Mouse (Mus musculus): ENCODE measurements around the gene Ccdc69. TPM values are rescaled to one million over a fixed set of nuclear protein-coding genes. Genes with fewer than 3 reads are reported as not detected.
A peak's percentile ranks its signal among the peaks of the same experiment; 100 is the strongest.

Ccdc69 gene
- polyA plus RNA-seq, 1 experiment = 0.11 TPM

GRCm38 (mm10) chr11:55025896-55026295 lies 52.0 kb downstream of the Ccdc69 start:
- Histone ChIP-seq H3K79me2 (ENCODE audit: control insufficient read depth, insufficient read depth) (peaks cover 100% of the 10 kb centered on the region), H3K4me2 (ENCODE audit: low read depth) (no peak overlapping the region), H3ac (ENCODE audit: control insufficient read depth, insufficient read length) (no peak overlapping the region), H3K4me3 (no peak overlapping the region), H3K27me3 (ENCODE audit: control insufficient read depth, insufficient read depth, insufficient read length) (no peaks in the 10 kb centered on the region), H3K36me3 (ENCODE audit: control insufficient read depth, insufficient read depth) (peaks cover 30% of the 10 kb centered on the region)
- TF ChIP-seq MYOG (IDR thresholded peaks at IDR 0.05; ENCODE audit: control insufficient read depth in 1 of 3, insufficient read depth in 1 of 3, insufficient read length in 2 of 3, low read depth in 2 of 3) = no peak
- no peak for TF ChIP-seq MAX (IDR thresholded peaks at IDR 0.05; ENCODE audit: low read depth)
- no peak for TF ChIP-seq SRF (IDR thresholded peaks at IDR 0.05; ENCODE audit: control insufficient read depth, insufficient read length, low read depth)
- TF ChIP-seq TCF3 (IDR thresholded peaks at IDR 0.05; ENCODE audit: insufficient read length, low read depth) = no peak
- no peak for TF ChIP-seq MYOD1 (IDR thresholded peaks at IDR 0.05; ENCODE audit: control insufficient read depth in 1 of 3, insufficient read length in 2 of 3, low read depth in 2 of 3)
- no peak for TF ChIP-seq USF1 (IDR thresholded peaks at IDR 0.05; ENCODE audit: low read depth)
- no peak for TF ChIP-seq POLR2A (IDR thresholded peaks at IDR 0.05; ENCODE audit: insufficient read length, low read depth)

- TF ChIP-seq CEBPB (IDR thresholded peaks at IDR 0.05; ENCODE audit: insufficient read depth, poor library complexity, severe bottlenecking) (no peak), POLR2AphosphoS2 (IDR thresholded peaks at IDR 0.05; ENCODE audit: insufficient read length, low read depth) (no peak), E2F4 (IDR thresholded peaks at IDR 0.05; ENCODE audit: insufficient read depth) (no peak), SRF (IDR thresholded peaks at IDR 0.05; ENCODE audit: control insufficient read depth, insufficient read length, low read depth) (no peak), REST (IDR thresholded peaks at IDR 0.05; ENCODE audit: insufficient read depth, insufficient read length) (no peak), USF1 (IDR thresholded peaks at IDR 0.05; ENCODE audit: low read depth) (no peak), TCF3 (IDR thresholded peaks at IDR 0.05; ENCODE audit: insufficient read length, low read depth) (no peak), MAX (IDR thresholded peaks at IDR 0.05; ENCODE audit: low read depth) (no peak), POLR2A (IDR thresholded peaks at IDR 0.05; ENCODE audit: insufficient read length, low read depth) (no peak)
- Histone ChIP-seq H3K36me3 (ENCODE audit: control insufficient read depth, insufficient read depth) (peaks cover 31% of the 10 kb centered on the region), H3K4me3 (no peak overlapping the region), H3ac (ENCODE audit: control insufficient read depth, insufficient read length) (no peak overlapping the region), H3K27me3 (ENCODE audit: control insufficient read depth, insufficient read depth, insufficient read length) (no peaks in the 10 kb centered on the region), H3K79me2 (ENCODE audit: control insufficient read depth, insufficient read depth) (peaks cover 92% of the 10 kb centered on the region), H3K4me2 (ENCODE audit: low read depth) (peak overlapping the region; percentile 28)
Measured at GRCm38 (mm10) chr11:55023583-55023982, 54.3 kb downstream of the Ccdc69 start.

GRCm38 (mm10) chr11:55023049-55023564 lies 54.8 kb downstream of the Ccdc69 start:
- H3K4me2 ChIP-seq (ENCODE audit: low read depth) = peak overlapping the region; percentile 28
- no peak overlapping the region for H3K4me3 ChIP-seq
- TF ChIP-seq USF1 (IDR thresholded peaks at IDR 0.05; ENCODE audit: low read depth) (no peak), SRF (IDR thresholded peaks at IDR 0.05; ENCODE audit: control insufficient read depth, insufficient read length, low read depth) (no peak), POLR2A (IDR thresholded peaks at IDR 0.05; ENCODE audit: insufficient read length, low read depth) (no peak), E2F4 (IDR thresholded peaks at IDR 0.05; ENCODE audit: insufficient read depth) (no peak)
- peaks cover 30% of the 10 kb centered on the region for H3K36me3 ChIP-seq (ENCODE audit: control insufficient read depth, insufficient read depth)
- H3ac ChIP-seq (ENCODE audit: control insufficient read depth, insufficient read length) = no peak overlapping the region
- H3K79me2 ChIP-seq (ENCODE audit: control insufficient read depth, insufficient read depth) = peaks cover 88% of the 10 kb centered on the region
- H3K27me3 ChIP-seq (ENCODE audit: control insufficient read depth, insufficient read depth, insufficient read length) = no peaks in the 10 kb centered on the region

- Histone ChIP-seq H3K4me3 (no peak overlapping the region), H3K79me2 (ENCODE audit: control insufficient read depth, insufficient read depth) (peaks cover 82% of the 10 kb centered on the region), H3K36me3 (ENCODE audit: control insufficient read depth, insufficient read depth) (peaks cover 30% of the 10 kb centered on the region), H3K4me2 (ENCODE audit: low read depth) (peak overlapping the region; percentile 28), H3K27me3 (ENCODE audit: control insufficient read depth, insufficient read depth, insufficient read length) (no peaks in the 10 kb centered on the region), H3ac (ENCODE audit: control insufficient read depth, insufficient read length) (no peak overlapping the region)
- no peak for TF ChIP-seq POLR2A (IDR thresholded peaks at IDR 0.05; ENCODE audit: insufficient read length, low read depth)
- no peak for TF ChIP-seq MYOD1 (IDR thresholded peaks at IDR 0.05; ENCODE audit: control insufficient read depth in 1 of 3, insufficient read length in 2 of 3, low read depth in 2 of 3)
- no peak for TF ChIP-seq POLR2AphosphoS2 (IDR thresholded peaks at IDR 0.05; ENCODE audit: insufficient read length, low read depth)
- TF ChIP-seq TCF12 (IDR thresholded peaks at IDR 0.05; ENCODE audit: insufficient read depth, poor library complexity, severe bottlenecking) = no peak
- no peak for TF ChIP-seq CEBPB (IDR thresholded peaks at IDR 0.05; ENCODE audit: insufficient read depth, poor library complexity, severe bottlenecking)
- TF ChIP-seq MYOG (IDR thresholded peaks at IDR 0.05; ENCODE audit: control insufficient read depth in 1 of 3, insufficient read depth in 1 of 3, insufficient read length in 2 of 3, low read depth in 2 of 3) = no peak
- TF ChIP-seq E2F4 (IDR thresholded peaks at IDR 0.05; ENCODE audit: insufficient read depth) = no peak
- no peak for TF ChIP-seq REST (IDR thresholded peaks at IDR 0.05; ENCODE audit: insufficient read depth, insufficient read length)
- TF ChIP-seq TCF3 (IDR thresholded peaks at IDR 0.05; ENCODE audit: insufficient read length, low read depth) = no peak
- TF ChIP-seq SRF (IDR thresholded peaks at IDR 0.05; ENCODE audit: control insufficient read depth, insufficient read length, low read depth) = no peak
- TF ChIP-seq USF1 (IDR thresholded peaks at IDR 0.05; ENCODE audit: low read depth) = no peak
Measured at GRCm38 (mm10) chr11:55022508-55022907, 55.4 kb downstream of the Ccdc69 start.

GRCm38 (mm10) chr11:55021859-55022258 lies 56.1 kb downstream of the Ccdc69 start:
- Histone ChIP-seq H3K4me3 (no peak overlapping the region), H3ac (ENCODE audit: control insufficient read depth, insufficient read length) (no peak overlapping the region), H3K27me3 (ENCODE audit: control insufficient read depth, insufficient read depth, insufficient read length) (no peaks in the 10 kb centered on the region), H3K36me3 (ENCODE audit: control insufficient read depth, insufficient read depth) (peaks cover 30% of the 10 kb centered on the region), H3K4me2 (ENCODE audit: low read depth) (peak overlapping the region; percentile 28), H3K79me2 (ENCODE audit: control insufficient read depth, insufficient read depth) (peaks cover 75% of the 10 kb centered on the region)
- no peak for TF ChIP-seq E2F4 (IDR thresholded peaks at IDR 0.05; ENCODE audit: insufficient read depth)
- no peak for TF ChIP-seq TCF3 (IDR thresholded peaks at IDR 0.05; ENCODE audit: insufficient read length, low read depth)
- no peak for TF ChIP-seq SRF (IDR thresholded peaks at IDR 0.05; ENCODE audit: control insufficient read depth, insufficient read length, low read depth)
- TF ChIP-seq MYOD1 (IDR thresholded peaks at IDR 0.05; ENCODE audit: control insufficient read depth in 1 of 3, insufficient read length in 2 of 3, low read depth in 2 of 3) = no peak
- TF ChIP-seq CEBPB (IDR thresholded peaks at IDR 0.05; ENCODE audit: insufficient read depth, poor library complexity, severe bottlenecking) = no peak
- no peak for TF ChIP-seq POLR2AphosphoS2 (IDR thresholded peaks at IDR 0.05; ENCODE audit: insufficient read length, low read depth)
- no peak for TF ChIP-seq MAX (IDR thresholded peaks at IDR 0.05; ENCODE audit: low read depth)
- TF ChIP-seq MYOG (IDR thresholded peaks at IDR 0.05; ENCODE audit: control insufficient read depth in 1 of 3, insufficient read depth in 1 of 3, insufficient read length in 2 of 3, low read depth in 2 of 3) = no peak
- no peak for TF ChIP-seq USF1 (IDR thresholded peaks at IDR 0.05; ENCODE audit: low read depth)
- no peak for TF ChIP-seq REST (IDR thresholded peaks at IDR 0.05; ENCODE audit: insufficient read depth, insufficient read length)
- no peak for TF ChIP-seq POLR2A (IDR thresholded peaks at IDR 0.05; ENCODE audit: insufficient read length, low read depth)
- no peak for TF ChIP-seq TCF12 (IDR thresholded peaks at IDR 0.05; ENCODE audit: insufficient read depth, poor library complexity, severe bottlenecking)
